Mouse (Mus musculus) intestine, postnatal 0 days (tissue): Measurements from ENCODE around the gene Pde10a. TPM values are rescaled to one million over a fixed set of nuclear protein-coding genes. Genes with fewer than 3 reads are reported as not detected.

ENCODE experiments used
- ATAC-seq: fragments of 200-750 bp; cut with Nextera tagmentation; 2 replicates; pipeline ENCODE4 v1.8.0; 2017; ENCODE audit warnings: mild to moderate bottlenecking, moderate TSS enrichment, moderate library complexity
- H3K27ac ChIP-seq: fragments of 300-500 bp; sonication (generic); 2 replicates; pipeline ENCODE4 v1.5.1; 2014; ENCODE audit warnings: mild to moderate bottlenecking, low read depth, low read length, moderate library complexity
- H3K27me3 ChIP-seq: fragments of 300-500 bp; sonication (generic); replicated peaks from 2 replicates; pipeline ENCODE4 v1.6.1; 2014; ENCODE audit warnings: low read length, mixed read lengths; ENCODE audit not compliant: control insufficient read depth, insufficient read depth
- H3K36me3 ChIP-seq: fragments of 300-500 bp; sonication (generic); 2 replicates; pipeline ENCODE4 v1.6.1; 2014; ENCODE audit warnings: mild to moderate bottlenecking, moderate library complexity; ENCODE audit not compliant: control insufficient read depth, insufficient read depth
- H3K4me1 ChIP-seq: fragments of 300-500 bp; sonication (generic); replicated peaks from 2 replicates; pipeline ENCODE4 v1.6.1; 2014; ENCODE audit warnings: antibody characterized with exemption, low read length, mixed read lengths; ENCODE audit not compliant: control insufficient read depth, insufficient read depth
- H3K4me2 ChIP-seq: fragments of 300-500 bp; sonication (generic); replicated peaks from 2 replicates; pipeline ENCODE4 v1.6.1; 2014; ENCODE audit warnings: low read depth, mild to moderate bottlenecking, moderate library complexity
- H3K4me3 ChIP-seq: fragments of 300-500 bp; sonication (generic); 2 replicates; pipeline ENCODE4 v1.5.1; 2014; ENCODE audit warnings: low read depth, low read length
- H3K9ac ChIP-seq: fragments of 300-500 bp; sonication (generic); 2 replicates; pipeline ENCODE4 v1.6.1; 2014; ENCODE audit warnings: mild to moderate bottlenecking, low read depth, low read length
- H3K9me3 ChIP-seq: fragments of 300-500 bp; sonication (generic); 2 replicates; pipeline ENCODE4 v1.6.1; 2016; ENCODE audit warnings: mixed run types; ENCODE audit not compliant: control insufficient read depth
- CTCF ChIP-seq: sonication (generic); IDR thresholded peaks from 2 replicates; pipeline ENCODE4 v1.5.1; 2016; ENCODE audit warnings: low read depth, mild to moderate bottlenecking, control low read depth, antibody characterized with exemption, moderate library complexity
- WGBS: fragments of 180-500 bp; shearing (Covaris S2); extraction: QIAGEN DNeasy Blood & Tissue Kit; methylation state at CpG from one replicate; pipeline ENCODE4 v1.1.7; 2014; 5-methylcytosine and 5-hydroxymethylcytosine counted together
- polyA plus RNA-seq: library from polyadenylated mRNA; unstranded; fragments of >200 nt; fragmentation: Nextera tagmentation; extraction: Ambion mirVana; gene quantifications from 2 replicates; pipeline ENCODE4 v1.2.1, GENCODE M21; 2015

Pde10a gene
- polyA plus RNA-seq, 1 experiment from 2014 or later = 0.47 TPM

- TF ChIP-seq CTCF = no peak
- H3K27me3 ChIP-seq = no peaks in the 10 kb centered on the region
- H3K9ac ChIP-seq = no peak overlapping the region
- H3K9me3 ChIP-seq = no peaks in the 10 kb centered on the region
- no peaks in the 10 kb centered on the region for H3K36me3 ChIP-seq
- H3K27ac ChIP-seq = no peak overlapping the region
- no peak overlapping the region for H3K4me2 ChIP-seq
- no peak overlapping the region for H3K4me3 ChIP-seq
- no peaks in the 10 kb centered on the region for H3K4me1 ChIP-seq
- ATAC-seq = no peak
- WGBS = 57% methylated on average over 12 of the region's 12 CpGs
These were observed 37.3 kb upstream of the Pde10a start for GRCm38 (mm10) chr17:8487824-8488223.

GRCm38 (mm10) chr17:8490971-8491370 lies 34.2 kb upstream of the Pde10a start:
- H3K27me3 ChIP-seq = no peaks in the 10 kb centered on the region
- H3K9ac ChIP-seq = no peak overlapping the region
- H3K4me3 ChIP-seq = no peak overlapping the region
- no peak overlapping the region for H3K27ac ChIP-seq
- TF ChIP-seq CTCF = no peak
- H3K4me1 ChIP-seq = no peaks in the 10 kb centered on the region
- H3K4me2 ChIP-seq = no peak overlapping the region
- H3K36me3 ChIP-seq = no peaks in the 10 kb centered on the region
- ATAC-seq = no peak
- no peaks in the 10 kb centered on the region for H3K9me3 ChIP-seq
- 84% methylated on average over 5 of the region's 5 CpGs for WGBS

- WGBS = 82% methylated on average over 4 of the region's 4 CpGs
- no peak overlapping the region for H3K4me3 ChIP-seq
- ATAC-seq = no peak
- no peak for TF ChIP-seq CTCF
- H3K4me2 ChIP-seq = no peak overlapping the region
- no peak overlapping the region for H3K27ac ChIP-seq
- no peaks in the 10 kb centered on the region for H3K27me3 ChIP-seq
- no peaks in the 10 kb centered on the region for H3K36me3 ChIP-seq
- H3K9ac ChIP-seq = no peak overlapping the region
- no peaks in the 10 kb centered on the region for H3K4me1 ChIP-seq
- no peaks in the 10 kb centered on the region for H3K9me3 ChIP-seq
These were observed 31.7 kb upstream of the Pde10a start for GRCm38 (mm10) chr17:8493461-8493860.

- no peak for ATAC-seq
- Histone ChIP-seq H3K4me2 (no peak overlapping the region), H3K4me1 (no peaks in the 10 kb centered on the region), H3K27ac (no peak overlapping the region), H3K4me3 (no peak overlapping the region), H3K9me3 (no peaks in the 10 kb centered on the region), H3K9ac (no peak overlapping the region), H3K36me3 (no peaks in the 10 kb centered on the region), H3K27me3 (no peaks in the 10 kb centered on the region; the same call in 1 of the 2 replicates)
- 64% methylated on average over 1 of the region's 1 CpGs for WGBS
- no peak for TF ChIP-seq CTCF
These were observed 27.0 kb upstream of the Pde10a start for GRCm38 (mm10) chr17:8498151-8498550.

- WGBS = 53% methylated on average over 5 of the region's 5 CpGs
These were observed 26.5 kb upstream of the Pde10a start for GRCm38 (mm10) chr17:8498655-8499054.

GRCm38 (mm10) chr17:8499564-8500117 lies 25.5 kb upstream of the Pde10a start:
- 66% methylated on average over 4 of the region's 4 CpGs for WGBS
- no peaks in the 10 kb centered on the region; the same call in 1 of the 2 replicates for H3K27me3 ChIP-seq

More at GRCm38 (mm10) chr17:8498655-8499054, 26.5 kb upstream of the Pde10a start:
- Histone ChIP-seq H3K4me2 (no peak overlapping the region), H3K36me3 (no peaks in the 10 kb centered on the region), H3K27me3 (no peaks in the 10 kb centered on the region; the same call in 1 of the 2 replicates), H3K4me1 (no peaks in the 10 kb centered on the region), H3K9me3 (no peaks in the 10 kb centered on the region), H3K4me3 (no peak overlapping the region), H3K27ac (no peak overlapping the region), H3K9ac (no peak overlapping the region)
- TF ChIP-seq CTCF = no peak
- ATAC-seq = no peak

More at GRCm38 (mm10) chr17:8499564-8500117, 25.5 kb upstream of the Pde10a start:
- no peak overlapping the region for H3K4me2 ChIP-seq
- no peaks in the 10 kb centered on the region for H3K9me3 ChIP-seq
- no peak overlapping the region for H3K27ac ChIP-seq
- TF ChIP-seq CTCF = no peak
- H3K4me1 ChIP-seq = no peaks in the 10 kb centered on the region
- no peak overlapping the region for H3K9ac ChIP-seq
- no peak for ATAC-seq
- H3K4me3 ChIP-seq = no peak overlapping the region
- H3K36me3 ChIP-seq = no peaks in the 10 kb centered on the region
